Mouse (Mus musculus) inflammation-experienced regulatory T-cells, adult 6 months (primary cell): ENCODE results near the gene Cdc37. TPM values are rescaled to one million over a fixed set of nuclear protein-coding genes. Genes with fewer than 3 reads are reported as not detected.

Experiments used
- ATAC-seq: one replicate; pipeline ENCODE4 v1.8.0; 2017
- polyA plus RNA-seq, 3 experiments: library from polyadenylated mRNA; unstranded; fragments of 100-300 nt; shearing (Covaris generic); gene quantifications; one replicate each; pipeline ENCODE4 v1.2.1; 2017

Cdc37 gene
- polyA plus RNA-seq, 3 experiments from 2014 or later = 84.2 to 97.0 (median 95.3) TPM

DNA sequence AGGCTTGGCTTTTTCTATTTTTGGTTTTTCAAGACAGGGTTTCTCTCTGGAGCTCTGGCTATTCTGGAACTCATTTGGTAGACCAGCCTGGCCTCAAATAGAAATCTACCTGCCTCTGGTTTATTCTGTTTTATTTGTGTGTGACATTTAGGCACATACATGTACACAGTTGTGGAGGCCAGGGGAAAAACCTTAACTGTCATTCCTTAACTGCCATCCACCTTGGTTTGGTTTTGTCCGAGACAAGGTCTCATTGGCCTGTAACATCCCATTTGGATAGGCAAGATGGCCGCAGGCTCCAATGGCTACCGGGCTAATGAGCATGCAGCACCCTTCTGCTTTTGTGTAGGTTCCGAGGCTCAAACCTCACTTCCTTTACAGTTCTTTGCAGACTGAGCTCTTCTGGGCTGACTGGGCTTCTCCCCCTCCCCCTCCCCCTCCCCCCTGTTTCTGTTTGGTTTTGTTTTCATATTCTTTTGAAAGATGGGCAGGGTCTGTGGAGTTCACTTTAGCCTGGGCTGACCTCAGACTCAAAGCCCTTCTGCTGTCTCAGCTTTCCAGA lies 14.4 kb downstream of the Cdc37 start:
- no peak for ATAC-seq

DNA sequence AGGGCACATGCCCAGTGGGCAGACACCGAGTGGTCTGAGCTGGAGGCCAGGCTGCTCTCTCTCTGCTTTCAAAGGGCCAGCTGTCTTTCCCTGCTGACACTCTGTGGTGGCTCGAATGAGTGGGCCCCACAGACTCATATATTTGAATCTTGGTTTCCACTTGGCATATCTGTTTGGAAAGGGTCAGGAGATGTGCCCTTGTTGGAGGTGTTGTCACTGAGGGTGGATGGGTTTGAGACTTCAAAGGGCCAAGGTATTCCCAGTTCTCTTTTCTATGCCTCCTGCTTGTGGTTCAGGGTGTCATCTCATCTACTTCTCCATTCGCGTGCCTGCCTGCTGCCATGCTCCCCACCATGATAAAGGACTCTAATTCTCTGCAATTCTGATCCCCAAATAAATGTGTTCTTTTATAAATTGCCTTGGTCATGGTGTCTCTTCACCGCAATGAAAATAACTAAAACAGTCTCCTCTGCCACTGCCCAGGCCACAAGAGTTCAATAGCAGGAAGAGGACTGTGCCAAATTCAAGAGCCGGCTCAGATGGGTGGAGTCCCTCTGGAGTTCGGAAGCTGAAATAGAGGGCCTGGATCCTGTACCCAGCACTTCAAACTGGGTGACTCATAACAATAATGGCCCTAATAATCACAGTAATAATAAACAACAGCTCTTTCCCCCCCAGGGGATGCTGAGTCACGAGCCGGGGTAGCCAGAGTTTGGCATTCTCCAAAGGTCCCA lies 15.0 kb downstream of the Cdc37 start:
- no peak for ATAC-seq

DNA sequence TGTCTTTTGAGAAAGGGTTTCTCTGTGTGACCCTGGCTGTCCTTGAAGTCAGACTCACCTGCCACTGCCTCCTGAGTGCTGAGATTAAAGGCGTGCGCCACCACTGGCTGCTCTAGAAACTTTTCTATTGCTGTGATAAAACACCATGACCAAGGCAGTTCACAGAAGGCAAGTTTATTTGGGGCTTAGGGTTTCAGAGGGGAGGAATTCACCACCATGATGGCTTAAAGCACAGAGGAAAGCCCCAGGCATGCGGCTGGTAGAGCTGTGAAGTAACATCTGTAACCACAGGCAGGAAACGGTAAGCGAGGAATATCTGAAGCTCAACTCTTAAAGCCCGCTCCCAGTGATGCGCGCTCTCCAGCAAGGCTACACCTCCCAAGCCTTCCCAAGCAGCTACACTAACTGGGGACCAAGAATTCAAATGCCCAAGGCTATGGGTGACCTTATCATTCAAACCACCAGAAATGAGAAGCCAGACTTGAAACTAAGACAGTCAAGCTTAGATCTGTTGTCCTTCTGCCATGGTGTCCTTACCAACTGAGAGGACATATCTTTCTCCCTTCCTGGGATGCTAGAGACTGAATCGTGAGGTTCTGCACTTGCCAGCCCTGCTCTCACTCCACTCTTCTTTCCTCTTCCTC lies 16.6 kb downstream of the Cdc37 start:
- ATAC-seq = peak; percentile 25

DNA sequence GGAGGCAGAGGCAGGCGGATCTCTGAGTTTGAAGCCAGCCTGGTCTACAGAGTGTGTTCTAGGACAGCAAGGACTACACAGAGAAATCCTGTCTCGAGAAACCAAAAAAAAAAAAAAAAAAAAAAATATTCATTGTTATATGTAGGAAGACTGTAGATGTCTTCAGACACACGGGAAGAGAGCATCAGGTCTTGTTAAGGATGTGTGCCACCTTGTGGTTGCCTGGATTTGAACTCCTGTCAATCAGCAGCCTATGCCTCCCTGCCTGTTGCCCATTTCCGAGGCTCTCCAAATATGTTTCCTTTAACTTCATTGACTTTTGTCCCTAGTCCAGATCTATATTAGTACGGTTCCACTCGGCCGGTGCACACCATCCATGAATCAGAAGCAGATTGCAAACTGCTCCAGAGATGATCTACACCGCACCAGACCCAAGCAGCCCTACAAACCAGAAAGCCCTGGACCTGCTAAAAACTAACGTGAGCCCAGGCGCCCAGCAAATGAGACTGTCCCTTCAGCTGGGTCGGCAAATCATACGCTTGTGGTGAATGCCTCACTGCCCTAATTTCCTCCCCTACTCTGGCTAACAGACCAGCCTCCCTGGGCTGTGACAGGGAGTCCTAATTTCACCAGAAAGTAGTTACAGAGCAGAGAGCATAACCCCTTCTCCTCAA lies 17.5 kb downstream of the Cdc37 start:
- no peak for ATAC-seq

DNA sequence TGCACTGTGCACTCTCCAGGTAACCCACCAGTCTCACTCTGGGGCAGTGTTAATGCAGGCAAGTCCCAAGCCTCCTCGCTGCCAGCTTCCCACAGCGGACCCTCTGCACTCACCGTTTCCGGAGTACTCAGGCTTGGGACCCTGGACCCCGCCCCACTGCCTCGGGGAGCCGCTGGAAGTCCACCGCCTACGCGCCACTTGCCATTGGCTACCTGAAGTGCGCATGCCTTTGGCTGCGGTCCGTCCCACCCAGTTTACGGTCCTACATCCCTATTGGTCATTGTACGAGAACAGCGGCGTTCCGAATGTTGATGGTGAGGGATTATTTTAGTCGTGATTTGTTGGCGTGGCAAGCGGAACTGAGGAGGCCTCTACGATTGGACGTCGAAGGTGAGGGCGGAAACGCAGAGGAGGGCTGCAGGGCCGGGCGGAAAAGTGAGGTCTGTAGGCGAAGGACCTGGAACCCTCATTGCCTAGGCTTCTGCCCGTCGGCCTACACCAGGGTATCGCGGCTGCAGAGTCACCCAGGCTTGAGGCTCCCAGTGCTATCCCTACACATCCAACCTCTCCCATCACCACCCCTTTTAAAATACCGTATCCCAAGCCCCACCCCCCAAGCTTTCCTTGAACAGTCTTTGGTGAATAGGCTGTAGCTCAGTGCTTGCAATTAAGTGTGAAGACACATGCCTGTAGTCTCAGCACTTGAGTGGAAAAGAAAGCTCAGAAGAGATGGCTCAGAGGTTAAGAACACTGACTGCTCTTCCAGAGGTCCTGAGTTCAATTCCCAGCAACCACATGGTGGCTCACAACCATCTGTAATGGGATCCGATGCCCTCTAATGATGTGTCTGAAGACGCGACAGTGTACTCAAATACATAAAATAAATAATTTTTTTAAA lies 18.5 kb downstream of the Cdc37 start, which contains the start of gene Tyk2:
Gene Tyk2, minus strand, starts transcription at position 185 of the 898 bp plus-strand sequence.
- ATAC-seq = peak; percentile 87

DNA sequence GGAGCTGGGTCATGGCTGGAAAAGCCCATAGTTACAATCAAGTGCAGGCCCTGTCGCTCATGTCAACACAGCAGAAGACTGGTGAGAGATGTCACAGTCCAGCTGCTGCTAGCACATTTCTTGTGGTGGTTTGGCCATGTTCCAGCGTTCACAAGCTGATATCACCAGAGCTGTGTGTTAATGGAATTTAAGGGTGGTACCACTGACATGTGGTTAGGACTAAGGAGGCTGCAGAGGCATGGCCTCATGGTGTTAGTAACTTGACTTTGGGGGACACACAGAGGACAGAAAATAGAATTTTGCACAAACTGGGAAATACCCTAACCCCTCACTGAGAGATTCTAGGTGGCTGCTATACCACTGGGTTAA lies 23.5 kb downstream of the Cdc37 start:
- ATAC-seq = no peak

DNA sequence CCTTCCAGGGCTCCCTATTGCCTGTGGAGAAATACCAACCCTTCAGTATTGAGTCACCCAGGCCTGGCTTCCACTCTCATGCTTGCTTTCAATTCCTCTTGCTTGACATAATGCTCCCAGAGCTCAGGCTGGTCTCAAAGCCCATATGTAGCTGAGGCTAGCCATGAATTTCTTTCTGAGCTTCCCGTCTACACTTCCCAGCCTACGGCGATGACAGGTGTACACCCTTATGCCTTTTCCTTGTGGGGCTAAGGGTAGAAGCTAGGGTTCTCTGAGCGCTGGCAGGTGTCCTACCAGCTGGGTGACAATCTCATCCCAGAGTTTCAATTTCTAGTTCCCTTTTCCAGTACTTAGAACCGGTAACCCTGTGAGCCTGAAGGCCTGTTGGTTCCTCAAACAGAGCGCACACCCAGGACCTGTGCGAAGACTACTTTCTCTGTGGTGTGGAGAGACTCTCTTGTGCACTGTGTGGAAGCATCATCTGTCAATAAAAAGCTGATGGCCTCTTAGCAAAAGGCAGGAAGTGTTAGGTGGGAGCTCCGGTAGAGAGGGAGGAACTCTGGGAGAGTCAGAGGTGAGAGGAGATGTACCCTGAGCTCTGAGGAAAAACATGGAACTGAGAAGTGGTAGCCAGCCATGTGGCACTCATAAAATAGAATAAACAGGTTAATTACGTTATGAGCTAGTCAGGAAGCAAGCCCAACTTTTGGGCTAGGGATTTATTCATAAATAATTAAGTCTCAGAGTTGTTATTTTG lies 24.1 kb downstream of the Cdc37 start:
- ATAC-seq = no peak

DNA sequence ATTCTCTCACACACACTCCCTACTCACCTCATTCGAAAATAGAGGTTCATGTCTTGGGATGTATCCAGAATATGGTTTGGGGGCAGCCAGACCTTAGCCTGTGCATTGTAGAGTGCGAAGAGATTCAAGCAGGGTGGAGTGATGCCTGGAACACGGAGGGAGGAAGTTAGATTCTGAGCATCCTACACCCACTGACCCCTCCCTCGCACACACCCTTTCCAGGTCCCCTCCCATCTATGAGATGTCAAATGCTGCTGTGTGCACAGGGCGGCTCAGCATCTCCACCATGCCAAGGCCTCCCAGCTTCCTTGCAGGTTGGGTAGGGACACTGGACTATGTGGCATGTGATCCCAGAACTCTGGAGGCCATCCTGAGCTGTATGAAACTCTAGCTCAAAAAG lies 24.9 kb downstream of the Cdc37 start:
- ATAC-seq = no peak

DNA sequence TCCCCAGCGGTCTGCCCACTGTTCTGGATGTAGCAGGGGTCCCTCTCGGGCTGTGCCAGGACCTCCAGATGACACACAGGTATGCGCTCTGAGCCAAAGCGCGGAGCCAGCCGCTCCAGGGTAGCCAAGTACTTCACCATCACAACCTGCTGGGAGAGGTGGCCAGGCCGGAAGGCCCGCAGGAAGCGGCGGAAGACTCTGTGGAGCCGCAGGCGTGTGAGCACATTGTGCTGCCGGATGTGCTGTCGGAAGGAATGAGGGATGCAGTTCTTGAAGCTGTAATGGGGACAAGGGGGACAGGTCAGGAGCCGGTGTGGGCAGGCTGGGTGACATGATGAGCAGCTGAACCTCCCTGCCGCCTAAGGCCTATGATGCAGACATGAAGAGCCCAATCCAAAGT lies 28.3 kb downstream of the Cdc37 start:
- ATAC-seq = no peak

DNA sequence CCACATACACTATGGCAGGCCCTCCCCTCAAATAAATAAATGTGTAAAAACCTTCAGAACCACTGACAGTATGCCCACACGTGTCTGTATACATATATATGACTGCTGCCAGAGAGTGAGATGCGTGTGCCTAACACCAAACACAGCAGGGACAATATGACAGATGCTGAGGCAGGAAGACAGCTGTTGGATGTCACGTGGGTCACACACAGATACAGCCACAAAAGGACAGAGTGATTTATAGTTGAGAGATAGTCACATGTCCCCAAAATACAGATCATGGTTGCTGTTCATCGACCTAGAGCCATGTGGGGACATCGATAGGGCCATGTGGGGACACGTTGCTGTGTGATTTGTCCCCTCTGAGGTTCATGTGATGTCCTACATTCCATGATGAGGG lies 32.7 kb downstream of the Cdc37 start:
- ATAC-seq = no peak

DNA sequence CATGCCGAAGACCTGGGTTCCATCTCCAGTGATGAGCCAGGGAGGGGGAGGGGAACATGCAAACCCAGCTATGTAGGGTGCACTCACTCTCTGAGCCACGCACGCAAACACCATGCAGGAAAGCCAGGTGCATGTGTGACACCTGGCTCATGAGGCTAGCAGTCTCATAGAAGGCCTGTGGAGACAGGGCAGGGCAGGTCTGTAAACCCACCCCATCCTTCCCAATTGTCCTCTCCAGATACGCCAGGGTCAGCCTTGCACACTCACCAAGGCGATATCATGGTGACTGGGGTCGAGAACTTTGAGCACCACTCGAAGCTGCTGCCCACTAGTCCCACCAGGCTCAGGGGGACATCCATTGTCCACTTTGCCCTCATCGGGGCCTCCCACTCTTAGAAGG lies 34.7 kb downstream of the Cdc37 start:
- no peak for ATAC-seq

DNA sequence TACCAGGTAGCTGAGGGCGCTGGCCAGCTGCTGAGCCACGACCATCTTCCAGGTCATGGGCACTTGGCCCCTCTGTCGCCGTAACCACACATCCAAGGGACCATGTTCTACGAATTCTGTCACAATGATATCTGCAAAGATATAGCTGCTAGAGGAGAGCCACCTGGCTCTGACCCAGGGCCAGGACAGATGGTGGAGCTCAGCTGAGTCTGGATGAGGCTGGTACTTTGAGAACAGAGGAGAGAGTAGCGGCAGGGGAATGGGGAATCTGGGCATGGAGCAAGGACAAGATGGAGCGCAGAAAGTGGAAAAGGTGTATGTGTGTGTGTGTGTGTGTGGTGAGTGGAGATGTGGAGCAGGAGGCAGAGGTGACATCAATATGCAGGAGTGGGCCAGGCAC lies 35.6 kb downstream of the Cdc37 start:
- ATAC-seq = no peak

DNA sequence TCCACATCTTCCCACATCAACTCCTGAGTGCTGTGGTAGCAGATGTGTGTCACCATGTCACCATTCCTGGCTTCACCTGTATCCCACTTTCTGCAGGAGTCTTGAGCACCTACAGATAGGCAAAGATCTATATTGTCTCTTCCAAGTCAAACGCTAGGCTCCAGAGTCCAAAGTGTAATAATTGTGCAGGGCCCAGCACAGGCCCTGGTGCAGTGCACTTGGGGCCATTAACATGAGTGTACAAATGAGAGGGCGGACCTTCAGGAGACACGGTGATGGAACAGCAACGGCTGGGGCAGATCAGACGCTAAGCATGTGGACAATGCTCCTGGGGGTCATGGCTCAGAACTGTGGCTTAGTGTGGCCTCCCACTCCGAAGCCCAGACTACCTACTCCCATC lies 36.0 kb downstream of the Cdc37 start:
- no peak for ATAC-seq

DNA sequence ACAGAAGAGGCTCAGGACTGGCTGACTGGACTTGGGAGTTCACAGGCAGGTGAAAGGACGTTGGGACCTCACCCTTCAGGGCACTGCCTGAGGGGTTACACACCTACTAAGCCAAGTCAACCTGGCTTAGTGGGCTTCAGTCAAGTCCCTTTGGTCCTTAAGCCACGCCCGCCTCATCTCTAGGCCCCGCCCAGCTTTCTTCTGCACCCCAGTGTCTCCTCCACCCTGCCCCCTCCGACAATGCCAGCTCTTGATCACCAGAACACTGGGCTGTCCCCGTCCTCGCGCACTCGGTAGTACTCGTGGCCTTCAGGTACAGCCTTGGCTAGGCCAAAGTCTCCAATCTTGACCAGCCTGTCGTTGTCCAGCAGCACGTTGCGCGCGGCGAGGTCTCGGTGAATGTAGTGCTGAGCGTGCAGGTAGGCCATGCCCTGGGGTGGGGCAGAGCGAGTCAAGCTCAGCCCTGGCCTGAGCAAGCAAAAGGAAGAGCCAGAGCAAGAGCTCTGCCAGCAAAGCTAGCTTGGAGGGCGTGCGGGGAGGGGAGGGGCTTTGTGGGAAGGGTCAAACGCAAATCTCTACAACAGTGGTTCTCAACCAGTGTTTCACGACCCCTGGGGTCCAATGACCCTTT lies 42.1 kb downstream of the Cdc37 start:
- no peak for ATAC-seq

DNA sequence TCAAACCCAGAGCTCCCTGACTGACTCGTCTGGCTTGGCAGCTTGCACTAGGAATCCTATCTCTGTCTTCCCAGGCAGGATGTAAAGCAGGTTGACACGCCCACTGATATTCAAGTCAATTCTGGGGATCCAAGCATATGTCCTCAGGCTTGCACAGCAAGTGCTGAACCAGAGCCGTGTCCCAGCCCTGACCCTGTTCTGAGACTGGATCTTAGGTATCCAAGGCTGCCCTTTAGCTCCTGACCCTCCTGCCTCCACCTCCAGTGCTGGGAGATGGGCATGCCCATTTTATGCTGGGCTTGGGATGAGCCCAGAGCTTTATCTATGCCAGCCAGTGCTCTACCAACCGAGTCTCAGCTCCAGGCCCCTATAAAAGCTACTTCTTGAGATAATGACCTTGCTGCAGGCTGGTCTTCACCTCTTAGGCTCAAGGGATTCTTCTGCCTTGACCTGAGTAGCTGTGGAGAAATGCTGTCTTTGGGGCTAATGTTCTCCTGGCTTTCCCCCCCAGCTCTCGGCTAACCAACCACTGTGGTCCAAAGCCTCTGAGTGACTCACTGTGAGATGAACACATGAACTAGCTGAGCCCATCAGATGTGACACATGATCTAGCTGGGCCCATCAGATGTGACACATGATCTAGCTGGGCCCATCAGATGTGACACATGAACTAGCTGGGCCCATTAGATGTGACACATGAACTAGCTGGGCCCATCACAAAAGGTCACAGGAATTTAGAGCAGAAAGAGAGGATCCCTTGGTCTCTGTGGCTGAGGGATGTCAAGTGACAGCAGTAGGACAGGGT lies 43.8 kb downstream of the Cdc37 start:
- ATAC-seq = no peak

DNA sequence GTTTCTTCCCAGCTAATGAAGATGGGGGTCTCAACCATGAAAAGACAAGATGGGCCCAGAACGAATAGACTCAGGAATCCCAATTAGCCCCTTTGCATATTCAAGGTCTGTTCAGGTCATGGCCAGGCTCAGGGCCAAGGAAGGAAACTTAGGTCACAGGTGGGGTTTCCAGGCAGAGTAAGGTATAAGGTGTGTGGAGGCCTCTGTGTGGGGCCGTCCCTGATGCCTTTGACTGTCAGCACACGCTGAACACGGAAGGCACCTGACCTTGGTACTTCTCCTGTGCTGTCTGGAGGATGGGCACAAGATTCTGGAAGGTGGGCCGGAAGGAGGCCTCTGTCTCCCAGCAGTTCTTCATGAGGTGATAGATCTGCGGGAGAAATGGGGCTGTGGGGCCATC lies 45.0 kb downstream of the Cdc37 start:
- ATAC-seq = no peak

DNA sequence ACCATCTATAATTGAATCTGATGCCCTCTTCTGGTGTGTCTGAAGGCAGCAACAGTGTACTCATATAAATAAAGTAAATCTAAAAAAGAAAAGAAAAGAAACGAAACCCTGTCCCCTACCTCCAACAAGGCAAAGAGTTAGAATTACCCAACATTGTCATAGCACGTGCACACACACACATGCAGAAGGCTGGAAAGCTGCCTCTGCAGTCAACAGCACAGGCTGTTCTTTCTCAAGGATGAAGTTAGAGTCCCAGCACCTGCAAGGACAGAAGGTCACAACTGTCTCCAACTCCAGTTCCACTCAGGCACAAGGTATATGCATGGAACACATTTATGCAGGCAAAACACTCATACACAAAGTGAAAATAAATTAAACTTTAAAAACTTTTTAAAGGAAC lies 47.7 kb downstream of the Cdc37 start:
- ATAC-seq = no peak

DNA sequence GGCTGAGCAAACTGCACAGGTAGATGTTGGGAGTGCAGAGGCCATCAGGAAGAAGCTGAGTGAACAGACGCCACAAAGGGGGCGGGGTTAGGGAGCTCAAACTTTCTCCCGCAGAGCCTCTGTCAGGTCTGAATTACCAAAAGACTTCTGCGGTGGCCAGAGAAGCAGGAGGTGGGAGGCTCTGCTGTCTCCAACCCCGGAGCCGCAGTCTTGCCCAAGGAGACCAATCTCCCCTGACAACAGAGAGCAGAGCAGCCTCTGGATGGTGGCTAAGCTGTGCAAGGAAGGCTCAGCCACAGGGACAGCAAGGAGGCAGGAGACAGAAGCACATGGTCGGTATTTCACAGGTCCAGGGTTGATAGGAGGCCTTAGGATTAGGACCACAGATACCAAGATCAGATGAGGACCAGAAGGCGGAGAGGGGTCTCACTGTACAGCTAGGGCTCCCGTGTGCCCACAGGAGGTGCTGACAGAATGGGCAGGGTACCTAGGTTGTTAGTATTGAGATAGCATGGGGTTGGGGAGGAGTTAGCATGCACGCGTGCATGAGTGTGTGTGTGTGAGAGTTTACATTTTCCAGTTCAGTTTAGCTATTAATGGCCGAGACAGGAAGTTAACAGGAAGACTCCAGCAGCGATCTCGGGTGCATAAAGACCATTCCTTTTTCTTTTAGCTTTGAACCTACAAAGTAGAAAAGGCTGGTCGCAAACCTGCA lies 49.2 kb downstream of the Cdc37 start:
- peak; percentile 58 for ATAC-seq

DNA sequence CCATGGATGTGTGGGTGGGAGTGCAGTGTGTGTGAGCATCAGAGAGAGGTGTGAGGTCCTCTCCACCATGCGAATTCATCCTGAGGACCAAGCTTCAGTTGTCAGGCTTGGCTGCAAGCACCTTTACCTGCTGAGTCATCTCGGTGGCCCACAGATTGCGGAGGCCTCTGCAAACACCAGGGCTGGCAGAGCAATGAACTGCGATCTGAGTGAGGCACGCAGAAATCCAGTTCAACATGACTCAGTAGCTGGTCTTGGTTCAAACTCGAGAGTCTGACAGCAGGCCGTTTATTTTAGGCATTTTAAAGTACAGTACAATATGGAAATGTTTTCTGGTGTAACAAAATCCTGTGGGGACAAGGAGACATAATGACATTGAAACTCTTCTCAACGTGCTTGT lies 52.0 kb downstream of the Cdc37 start:
- ATAC-seq = no peak

DNA sequence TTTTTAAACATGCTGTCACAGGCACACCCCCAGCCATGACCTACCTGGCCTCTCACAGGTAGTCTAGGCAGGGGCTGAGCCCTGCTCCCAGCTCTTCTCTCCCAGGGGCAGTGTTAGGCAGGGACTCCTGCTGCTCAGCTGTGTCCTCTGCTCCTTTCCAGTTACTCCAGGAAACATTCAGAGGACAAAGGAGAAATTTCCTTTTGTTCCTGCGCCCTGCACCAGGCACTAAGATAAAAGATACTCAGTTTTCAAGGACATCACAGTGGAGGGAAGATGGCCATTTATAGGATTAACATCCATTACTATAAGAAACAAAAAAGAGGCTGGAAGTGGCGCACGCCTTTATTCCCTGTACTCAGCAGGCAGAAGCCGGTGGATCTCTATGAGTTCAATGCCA lies 53.8 kb downstream of the Cdc37 start:
- no peak for ATAC-seq
